Mouse (Mus musculus) left cerebral cortex, postnatal 14 days (tissue): ENCODE results near the gene Ppih. TPM values are rescaled to one million over a fixed set of nuclear protein-coding genes. Genes with fewer than 3 reads are reported as not detected.
"Not testable (repeated sequence)": the region's sequence is repeated elsewhere in the genome, so short reads cannot be mapped to it uniquely, and the experiment has no call there.

Experiments used
- DNase-seq, 2 experiments: peaks; one replicate each; pipeline ENCODE4 v3.0.0; 2021 to 2022; ENCODE audit warnings: low spot score in 2 of 2, mixed read lengths in 1 of 2
- intact Hi-C: fragments of 180-260 bp; cut with DNase I; formaldehyde crosslinking; loops from one replicate; pipeline ENCODE4 v1.15.1; 2025
- total RNA-seq, 2 experiments: library from RNA; stranded (reverse); gene quantifications; 2 replicates each; pipeline ENCODE4 v1.2.3; 2021

The Ppih gene
- total RNA-seq, 2 experiments from 2014 or later: 18.0 to 19.1 TPM

GRCm38 (mm10) chr4:119293574-119294258 is 26.6 kb downstream of the Ppih start:
- DNase-seq: peak; percentile 23
- intact Hi-C loops: loop anchor here (2.0 to 5.0 kb wide), 2 partner anchors 27 to 41 kb away; partner anchors contain the start of gene Ppih

DNA sequence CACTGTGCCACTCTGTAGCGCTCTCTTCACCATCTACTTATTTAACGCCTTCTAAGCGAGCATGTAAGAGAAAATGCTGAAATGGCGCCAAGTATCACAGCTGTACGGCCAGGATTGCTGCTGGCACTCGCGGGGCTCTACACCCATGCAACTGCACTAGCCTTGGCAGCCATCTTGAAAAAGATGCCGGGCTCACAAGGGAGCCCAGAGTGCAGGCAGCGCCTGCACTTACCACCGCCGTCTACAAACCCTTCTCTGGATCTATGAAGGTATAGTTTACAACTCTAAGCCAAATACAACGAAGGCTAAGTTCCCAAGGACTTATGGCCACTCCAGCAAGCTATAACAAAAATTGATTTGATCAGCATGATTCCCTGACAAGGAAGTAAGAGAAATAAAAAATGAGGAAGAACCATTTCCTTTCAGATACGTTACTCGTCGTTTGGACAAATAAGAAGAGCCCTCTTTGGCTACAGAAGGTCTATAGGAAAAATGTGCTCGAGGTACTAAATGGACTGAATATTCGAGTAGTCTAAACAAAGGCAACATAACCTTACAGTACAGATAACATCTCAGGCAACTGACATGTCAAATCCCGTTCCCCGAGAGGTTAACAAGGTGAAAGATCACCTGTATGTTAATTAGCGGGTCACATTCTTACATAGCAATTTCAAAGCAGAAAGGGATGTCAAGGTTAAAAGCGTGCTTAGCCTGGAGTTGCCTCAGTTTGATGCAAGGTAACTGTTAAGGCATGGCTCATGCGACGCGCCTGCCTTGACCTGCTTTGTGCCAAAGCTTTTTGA is 27.4 kb downstream of the Ppih start:
- intact Hi-C loops: loop anchor here (5.0 kb wide), 1 partner anchor 41 kb away; no protein-coding TSS in a partner anchor
- DNase-seq: peak; percentile 66 to 80

GRCm38 (mm10) chr4:119291921-119292320 is 28.4 kb downstream of the Ppih start:
- intact Hi-C loops: loop anchor here (5.0 kb wide), 1 partner anchor 40 kb away; no protein-coding TSS in a partner anchor
- DNase-seq: no peak

GRCm38 (mm10) chr4:119285336-119285735 is 35.0 kb downstream of the Ppih start:
- no peak for DNase-seq
- intact Hi-C loops: no loop called here

- DNase-seq: no peak
- intact Hi-C loops: no loop called here
Measured at GRCm38 (mm10) chr4:119284861-119285260, 35.5 kb downstream of the Ppih start.

DNA sequence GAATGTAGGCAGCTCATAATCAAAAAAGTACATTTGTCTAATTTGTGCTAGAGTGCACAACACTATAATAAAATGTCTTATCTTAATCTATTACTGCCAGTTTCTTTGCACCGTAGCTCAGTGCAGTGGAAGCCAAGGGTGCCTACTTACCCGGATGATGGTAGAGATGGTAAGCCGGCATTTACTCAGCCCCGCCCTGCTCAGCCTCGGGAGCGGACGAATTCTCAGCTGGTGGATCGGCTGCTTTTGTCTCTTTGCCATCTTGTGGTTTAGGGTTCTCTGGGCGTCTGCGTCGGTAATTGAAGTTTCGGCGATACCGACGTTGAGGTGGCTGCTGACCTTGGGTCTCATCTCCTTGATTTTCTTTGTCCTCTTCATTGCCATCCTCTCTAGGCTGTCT is 41.6 kb downstream of the Ppih start:
- DNase-seq, intact Hi-C loops: not testable (repeated sequence)

DNA sequence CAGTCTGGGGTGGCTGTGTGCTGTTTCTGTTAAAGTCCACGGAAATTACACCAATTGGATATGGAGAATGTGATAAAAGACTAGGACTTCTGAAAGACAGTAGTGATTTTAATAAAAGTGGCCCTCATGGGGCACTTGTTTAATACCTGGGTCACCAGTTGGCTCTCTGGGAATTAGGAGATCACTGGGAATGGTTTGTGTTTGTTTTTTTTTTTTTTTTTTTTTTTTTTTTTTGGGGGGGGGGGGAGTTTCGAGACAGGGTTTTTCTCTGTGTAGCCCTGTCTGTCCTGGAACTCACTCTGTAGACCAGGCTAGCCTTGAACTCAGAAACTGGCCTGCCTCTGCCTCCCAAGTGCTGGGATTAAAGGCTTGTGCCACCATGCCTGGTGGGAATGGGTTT is 44.6 kb downstream of the Ppih start:
- intact Hi-C loops: no loop called here
- no peak for DNase-seq

GRCm38 (mm10) chr4:119275226-119275625 is 45.1 kb downstream of the Ppih start:
- intact Hi-C loops: no loop called here

GRCm38 (mm10) chr4:119274627-119275026 is 45.7 kb downstream of the Ppih start:
- intact Hi-C loops: no loop called here
- DNase-seq: no peak

More at GRCm38 (mm10) chr4:119275226-119275625, 45.1 kb downstream of the Ppih start:
- no peak for DNase-seq

DNA sequence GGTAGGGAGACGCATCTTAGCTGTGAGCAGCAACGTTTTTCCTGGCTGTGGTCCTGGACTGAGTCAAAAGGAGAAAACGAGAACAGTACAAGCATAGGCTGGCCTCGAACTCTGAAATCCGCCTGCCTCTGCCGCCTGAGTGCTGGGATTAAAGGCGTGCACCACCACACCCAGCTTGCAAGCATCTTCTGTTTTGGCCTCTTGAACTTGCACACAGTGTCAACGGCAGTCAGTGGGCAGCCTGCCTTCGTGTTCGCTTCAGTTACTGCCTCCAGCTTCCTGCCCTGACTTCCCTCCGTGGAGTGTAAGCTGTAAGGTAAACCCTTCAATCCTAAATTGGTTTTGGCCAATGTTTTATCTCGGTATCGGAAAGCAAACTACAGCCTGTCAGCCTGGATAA is 53.7 kb downstream of the Ppih start:
- no peak for DNase-seq
- intact Hi-C loops: no loop called here

DNA sequence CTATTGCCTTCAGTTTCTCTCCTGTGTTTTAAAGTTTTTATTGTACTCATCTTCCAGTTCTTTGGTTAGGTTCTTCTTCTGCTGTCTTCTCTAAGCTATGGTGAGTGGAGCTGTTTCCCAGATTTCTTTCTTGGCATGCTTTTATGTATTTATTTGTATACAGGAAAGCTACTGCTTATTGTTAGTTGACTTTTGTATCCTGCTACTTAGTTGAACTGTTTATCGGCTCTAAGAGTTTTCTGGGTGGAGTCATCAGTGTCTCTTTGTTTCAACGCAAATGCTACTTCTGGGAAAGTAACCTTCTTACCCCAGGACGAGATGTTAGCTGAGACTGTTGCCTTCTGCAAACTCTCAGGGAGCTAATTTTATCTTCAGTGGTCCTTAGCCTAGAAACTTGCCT is 56.9 kb downstream of the Ppih start:
- no peak for DNase-seq
- intact Hi-C loops: no loop called here

- intact Hi-C loops: no loop called here
- DNase-seq: no peak
Measured at GRCm38 (mm10) chr4:119262483-119262882, 57.9 kb downstream of the Ppih start.

- no peak for DNase-seq
- intact Hi-C loops: no loop called here
Measured at GRCm38 (mm10) chr4:119261087-119261713, 59.1 kb downstream of the Ppih start.

- intact Hi-C loops: no loop called here
- no peak for DNase-seq
Measured at GRCm38 (mm10) chr4:119259344-119260254, 60.7 kb downstream of the Ppih start.

DNA sequence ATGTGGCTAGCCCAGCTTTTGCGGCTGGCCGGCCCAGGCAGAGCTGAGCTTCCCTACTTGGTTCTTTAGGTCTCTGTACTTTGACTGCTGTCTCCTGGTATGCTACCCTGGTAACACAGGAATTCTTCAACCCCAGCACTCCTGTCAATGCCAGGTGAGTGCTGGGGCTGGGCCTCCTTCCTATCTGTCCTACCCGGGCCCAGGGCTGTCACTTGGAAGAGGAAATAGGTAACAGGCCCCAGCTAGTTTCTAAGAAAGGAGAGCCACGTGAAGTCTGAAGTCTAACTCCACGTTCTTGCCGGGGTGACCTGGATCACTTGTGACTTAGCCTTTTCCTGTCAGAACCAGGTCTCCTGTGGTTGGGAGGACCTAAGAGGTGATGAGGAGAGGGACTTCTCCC is 63.3 kb downstream of the Ppih start:
- DNase-seq: no peak
- intact Hi-C loops: no loop called here

DNA sequence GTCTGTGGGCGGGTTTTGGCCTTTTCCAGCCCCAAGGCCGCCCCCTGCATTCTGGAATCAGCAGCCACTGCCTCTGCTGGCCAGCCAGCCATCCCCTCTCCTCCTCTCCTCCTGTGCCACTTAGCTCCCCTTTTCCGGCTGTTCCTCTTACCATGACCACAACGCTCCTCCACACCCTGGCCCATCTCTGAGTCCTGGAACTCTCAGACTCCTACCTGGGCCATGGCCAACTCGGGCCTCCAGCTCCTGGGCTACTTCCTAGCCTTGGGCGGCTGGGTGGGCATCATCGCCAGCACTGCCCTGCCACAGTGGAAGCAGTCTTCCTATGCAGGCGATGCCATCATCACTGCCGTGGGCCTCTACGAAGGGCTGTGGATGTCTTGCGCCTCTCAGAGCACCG is 65.0 kb downstream of the Ppih start, which contains the start of gene Cldn19:
TSS of gene Cldn19 (plus strand) at position 64 of the 400 bp plus-strand sequence.
- intact Hi-C loops: no loop called here
- DNase-seq: no peak

- DNase-seq: peak; percentile 45 to 53
- intact Hi-C loops: loop anchor here (5.0 kb wide), 1 partner anchor 38 kb away; the partner anchor contains the start of gene Ybx1
Measured at GRCm38 (mm10) chr4:119254012-119254618, 66.2 kb downstream of the Ppih start.

- intact Hi-C loops: loop anchor here (5.0 kb wide), 1 partner anchor 40 kb away; the partner anchor contains the start of gene Ybx1
- no peak for DNase-seq
Measured at GRCm38 (mm10) chr4:119252025-119252808, 68.1 kb downstream of the Ppih start.
